Mouse (Mus musculus): ENCODE measurements around the gene Tdrd9. TPM values are rescaled to one million over a fixed set of nuclear protein-coding genes. Genes with fewer than 3 reads are reported as not detected.
A peak's percentile ranks its signal among the peaks of the same experiment; 100 is the strongest.

The Tdrd9 gene
- polyA plus RNA-seq, 1 experiment from 2014 or later: 0.65 TPM

GRCm38 (mm10) chr12:112101045-112101444 is 129.7 kb downstream of the Tdrd9 start:
- WGBS: 63% methylated on average over 4 of the region's 4 CpGs
- no peak overlapping the region for H3K4me3 ChIP-seq

DNA sequence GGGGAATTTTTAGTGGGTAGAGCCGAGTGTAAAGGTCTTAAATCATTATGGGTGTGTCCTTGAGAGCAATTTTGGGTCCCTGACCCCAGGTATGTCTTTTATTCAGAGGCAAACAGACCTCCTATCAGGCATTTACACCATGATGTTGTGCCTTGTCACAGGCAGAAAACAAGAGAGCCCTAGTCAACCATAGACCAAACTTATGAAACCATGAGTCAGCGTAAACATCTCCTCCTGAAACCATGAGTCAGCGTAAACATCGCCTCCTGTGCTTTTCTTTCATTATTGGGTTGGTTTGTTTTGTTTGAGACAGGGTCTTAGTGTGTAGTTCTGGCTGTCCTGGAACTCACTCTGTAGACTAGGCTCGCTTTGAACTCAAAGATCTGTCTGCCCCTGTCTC is 131.8 kb downstream of the Tdrd9 start:
- Histone ChIP-seq H3K27ac (no peak overlapping the region), H3K9me3 (no peaks in the 10 kb centered on the region), H3K36me3 (no peaks in the 10 kb centered on the region), H3K4me1 (peaks cover 7% of the 10 kb centered on the region), H3K27me3 (replicated peaks) (peaks cover 21% of the 10 kb centered on the region), H3K4me2 (replicated peaks) (no peak overlapping the region), H3K9ac (no peak overlapping the region), H3K4me3 (no peak overlapping the region)
- 87% methylated on average over 5 of the region's 5 CpGs for WGBS
- ATAC-seq (ENCODE audit: low FRiP score, low read depth): no peak

More at GRCm38 (mm10) chr12:112101045-112101444, 129.7 kb downstream of the Tdrd9 start:
- ATAC-seq (ENCODE audit: low FRiP score, low read depth): no peak
- Histone ChIP-seq H3K4me2 (replicated peaks) (no peak overlapping the region), H3K27me3 (replicated peaks) (0 out of 2 replicates have a peak, but pooled peaks cover 6% of the 10 kb centered on the region), H3K9ac (no peak overlapping the region), H3K27ac (no peak overlapping the region), H3K9me3 (no peaks in the 10 kb centered on the region), H3K4me1 (no peaks in the 10 kb centered on the region), H3K36me3 (no peaks in the 10 kb centered on the region)

DNA sequence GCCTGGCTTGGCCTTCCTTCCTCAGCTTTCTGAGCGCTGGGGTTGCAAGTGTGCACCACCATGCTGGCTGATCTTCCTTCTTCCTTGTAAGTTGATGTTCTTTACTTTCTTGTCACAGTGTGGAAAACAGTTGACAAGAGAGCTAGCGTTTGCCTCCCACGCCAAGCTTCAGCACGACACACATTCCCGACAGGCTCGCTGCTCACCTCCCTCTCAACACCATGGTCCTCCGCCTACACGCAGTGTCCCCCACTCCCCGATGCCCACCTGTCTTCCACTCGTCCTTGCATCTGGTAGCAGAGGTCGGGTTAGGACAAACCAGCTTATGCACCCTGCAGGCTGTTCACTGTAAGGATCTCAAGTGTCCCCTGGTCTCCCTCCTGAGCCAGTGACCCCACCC is 133.5 kb downstream of the Tdrd9 start:
- Histone ChIP-seq H3K9ac (no peak overlapping the region), H3K4me2 (replicated peaks) (no peak overlapping the region), H3K36me3 (no peaks in the 10 kb centered on the region), H3K9me3 (no peaks in the 10 kb centered on the region), H3K4me1 (peaks cover 7% of the 10 kb centered on the region), H3K27me3 (replicated peaks) (peaks cover 21% of the 10 kb centered on the region), H3K27ac (no peak overlapping the region), H3K4me3 (no peak overlapping the region)
- ATAC-seq (ENCODE audit: low FRiP score, low read depth): no peak
- WGBS: 90% methylated on average over 11 of the region's 11 CpGs

GRCm38 (mm10) chr12:112106541-112106971 is 135.2 kb downstream of the Tdrd9 start, which contains the start of gene Aspg:
Gene Aspg (plus strand): TSS chr12:112106679.
- Histone ChIP-seq H3K27me3 (replicated peaks) (peaks cover 21% of the 10 kb centered on the region), H3K27ac (no peak within 1 kb of the TSS), H3K4me2 (replicated peaks) (peak within 1 kb of the TSS; percentile 42), H3K9ac (no peak within 1 kb of the TSS), H3K36me3 (no peaks in the 10 kb centered on the region), H3K4me1 (peaks cover 7% of the 10 kb centered on the region), H3K9me3 (no peaks in the 10 kb centered on the region), H3K4me3 (no peak within 1 kb of the TSS)
- WGBS: under 1% methylated on average over 14 of the region's 14 CpGs
- ATAC-seq (ENCODE audit: low FRiP score, low read depth): no peak

- Histone ChIP-seq H3K36me3 (no peaks in the 10 kb centered on the region), H3K9me3 (no peaks in the 10 kb centered on the region), H3K27me3 (replicated peaks) (peaks cover 22% of the 10 kb centered on the region), H3K4me1 (peaks cover 7% of the 10 kb centered on the region), H3K4me2 (replicated peaks) (no peak overlapping the region), H3K9ac (no peak overlapping the region), H3K4me3 (no peak overlapping the region), H3K27ac (no peak overlapping the region)
- 84% methylated on average over 8 of the region's 8 CpGs for WGBS
- no peak for ATAC-seq (ENCODE audit: low FRiP score, low read depth)
Measured at GRCm38 (mm10) chr12:112107685-112108084, 136.3 kb downstream of the Tdrd9 start.

- Histone ChIP-seq H3K9me3 (no peaks in the 10 kb centered on the region), H3K36me3 (no peaks in the 10 kb centered on the region), H3K4me2 (replicated peaks) (no peak overlapping the region), H3K4me1 (peaks cover 7% of the 10 kb centered on the region), H3K27ac (no peak overlapping the region), H3K9ac (no peak overlapping the region), H3K4me3 (no peak overlapping the region), H3K27me3 (replicated peaks) (peaks cover 26% of the 10 kb centered on the region)
- ATAC-seq (ENCODE audit: low FRiP score, low read depth): no peak
- 81% methylated on average over 11 of the region's 11 CpGs for WGBS
Measured at GRCm38 (mm10) chr12:112108696-112109445, 137.5 kb downstream of the Tdrd9 start.

- WGBS: 85% methylated on average over 9 of the region's 9 CpGs
- Histone ChIP-seq H3K4me1 (peaks cover 7% of the 10 kb centered on the region), H3K4me3 (no peak overlapping the region), H3K9me3 (no peaks in the 10 kb centered on the region), H3K36me3 (no peaks in the 10 kb centered on the region), H3K9ac (no peak overlapping the region), H3K4me2 (replicated peaks) (no peak overlapping the region), H3K27ac (no peak overlapping the region), H3K27me3 (replicated peaks) (peaks cover 28% of the 10 kb centered on the region)
- ATAC-seq (ENCODE audit: low FRiP score, low read depth): no peak
Measured at GRCm38 (mm10) chr12:112109701-112110100, 138.3 kb downstream of the Tdrd9 start.

- Histone ChIP-seq H3K9me3 (no peaks in the 10 kb centered on the region), H3K36me3 (no peaks in the 10 kb centered on the region), H3K9ac (no peak overlapping the region), H3K27ac (no peak overlapping the region), H3K27me3 (replicated peaks) (peaks cover 29% of the 10 kb centered on the region), H3K4me2 (replicated peaks) (no peak overlapping the region), H3K4me1 (peaks cover 7% of the 10 kb centered on the region), H3K4me3 (no peak overlapping the region)
- ATAC-seq (ENCODE audit: low FRiP score, low read depth): no peak
- 85% methylated on average over 5 of the region's 5 CpGs for WGBS
Measured at GRCm38 (mm10) chr12:112111323-112111722, 140.0 kb downstream of the Tdrd9 start.

- Histone ChIP-seq H3K4me3 (no peak overlapping the region), H3K36me3 (no peaks in the 10 kb centered on the region), H3K4me1 (no peaks in the 10 kb centered on the region), H3K27me3 (replicated peaks) (peaks cover 26% of the 10 kb centered on the region), H3K9ac (no peak overlapping the region), H3K4me2 (replicated peaks) (no peak overlapping the region), H3K9me3 (no peaks in the 10 kb centered on the region), H3K27ac (no peak overlapping the region)
- no peak for ATAC-seq (ENCODE audit: low FRiP score, low read depth)
- 90% methylated on average over 6 of the region's 6 CpGs for WGBS
Measured at GRCm38 (mm10) chr12:112112235-112112634, 140.9 kb downstream of the Tdrd9 start.

GRCm38 (mm10) chr12:112112686-112113396 is 141.5 kb downstream of the Tdrd9 start:
- peaks cover 21% of the 10 kb centered on the region; the same call in 1 of the 2 replicates for H3K27me3 ChIP-seq (replicated peaks)
- no peaks in the 10 kb centered on the region for H3K9me3 ChIP-seq
- H3K36me3 ChIP-seq: no peaks in the 10 kb centered on the region
- H3K4me2 ChIP-seq (replicated peaks): no peak overlapping the region
- 19% methylated on average over 13 of the region's 13 CpGs for WGBS
- no peak overlapping the region for H3K27ac ChIP-seq
- no peaks in the 10 kb centered on the region for H3K4me1 ChIP-seq
- no peak overlapping the region for H3K9ac ChIP-seq
- H3K4me3 ChIP-seq: no peak overlapping the region
- 0 out of 2 replicates have a peak, but pooled peaks have one; percentile 49 for ATAC-seq (ENCODE audit: low FRiP score, low read depth)

GRCm38 (mm10) chr12:112113710-112114109 is 142.4 kb downstream of the Tdrd9 start:
- no peak for ATAC-seq (ENCODE audit: low FRiP score, low read depth)
- 12% methylated on average over 7 of the region's 7 CpGs for WGBS
- H3K27ac ChIP-seq: no peak overlapping the region
- no peak overlapping the region for H3K9ac ChIP-seq
- H3K36me3 ChIP-seq: no peaks in the 10 kb centered on the region
- no peaks in the 10 kb centered on the region for H3K9me3 ChIP-seq
- no peak overlapping the region for H3K4me3 ChIP-seq
- no peak overlapping the region for H3K4me2 ChIP-seq (replicated peaks)
- H3K27me3 ChIP-seq (replicated peaks): peaks cover 21% of the 10 kb centered on the region; the same call in 1 of the 2 replicates
- no peaks in the 10 kb centered on the region for H3K4me1 ChIP-seq

DNA sequence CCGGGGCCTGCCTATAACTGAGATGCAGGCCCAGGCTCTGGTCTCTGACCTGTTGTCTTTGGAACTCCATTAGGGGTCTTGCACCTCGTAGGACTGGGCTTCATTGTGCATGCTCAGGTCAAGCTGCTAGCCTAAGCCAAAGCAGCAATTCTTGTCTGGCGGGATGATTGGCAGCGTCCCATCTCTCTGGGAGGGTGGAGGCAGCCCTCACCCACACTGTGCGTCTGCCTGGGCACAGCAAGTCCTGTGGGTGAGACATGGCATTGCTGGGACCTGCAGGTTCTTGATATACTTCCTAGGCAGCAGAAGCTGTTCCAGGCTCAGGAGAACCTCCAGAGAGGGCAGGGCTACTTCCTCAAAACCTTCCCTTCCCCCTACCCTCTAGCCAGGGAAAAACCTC is 145.6 kb downstream of the Tdrd9 start:
- no peak overlapping the region for H3K4me3 ChIP-seq
- no peak overlapping the region for H3K4me2 ChIP-seq (replicated peaks)
- peaks cover 21% of the 10 kb centered on the region; the same call in 1 of the 2 replicates for H3K27me3 ChIP-seq (replicated peaks)
- H3K9me3 ChIP-seq: no peaks in the 10 kb centered on the region
- H3K4me1 ChIP-seq: no peaks in the 10 kb centered on the region
- no peak for ATAC-seq (ENCODE audit: low FRiP score, low read depth)
- H3K9ac ChIP-seq: no peak overlapping the region
- no peaks in the 10 kb centered on the region for H3K36me3 ChIP-seq
- 86% methylated on average over 5 of the region's 5 CpGs for WGBS
- H3K27ac ChIP-seq: no peak overlapping the region
